Mouse (Mus musculus) right cerebral cortex, adult 2 months (tissue): ENCODE results near the gene Mien1.

Source experiments
- DNase-seq, 2 experiments: peaks; one replicate each; pipeline ENCODE4 v3.0.0; 2021 to 2022; ENCODE audit warnings: low spot score in 2 of 2

The Mien1 gene

DNA sequence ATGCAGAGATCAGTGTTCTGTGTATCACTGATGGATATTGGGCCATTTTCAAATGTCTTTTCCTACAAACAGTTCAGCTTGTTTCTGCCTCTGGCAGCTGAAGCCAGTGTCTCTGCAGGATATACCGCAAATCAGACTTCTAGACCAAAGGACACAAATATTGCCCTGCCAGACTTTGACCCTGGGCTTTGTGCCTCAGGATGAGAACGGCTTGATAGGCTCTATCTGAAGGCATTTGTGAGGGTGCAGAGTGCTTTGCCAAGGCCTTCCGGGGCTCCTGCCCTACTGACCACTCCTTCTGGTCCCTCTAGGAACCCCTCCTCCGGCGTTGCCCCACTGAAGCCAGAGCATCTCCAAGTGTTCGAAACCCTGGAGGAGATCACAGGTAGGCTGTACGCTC, 12.2 kb downstream of the Mien1 start:
- DNase-seq = no peak

GRCm38 (mm10) chr11:98418939-98419547, 19.7 kb downstream of the Mien1 start:
- no peak for DNase-seq

- no peak for DNase-seq
Measured at GRCm38 (mm10) chr11:98418273-98418672, 20.5 kb downstream of the Mien1 start.

DNA sequence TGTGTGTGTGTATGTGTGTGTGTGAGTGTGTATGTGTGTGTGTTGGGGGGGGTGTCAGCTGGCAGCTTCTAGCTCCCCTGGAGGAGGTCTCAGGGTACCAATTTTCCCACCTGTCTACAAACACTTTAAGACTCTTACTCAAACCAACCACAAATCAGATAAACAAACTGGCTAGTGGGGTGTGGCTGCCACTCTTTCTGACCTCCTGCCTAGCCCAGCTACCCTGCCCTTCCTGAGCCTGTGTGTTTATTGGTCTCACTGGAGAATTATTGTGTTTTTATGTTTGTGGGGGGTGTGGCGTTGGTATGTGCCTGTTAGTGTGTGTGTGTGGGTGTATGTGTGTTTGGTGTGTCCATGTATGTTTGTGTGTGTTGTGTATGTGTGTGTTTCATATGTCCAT, 21.7 kb downstream of the Mien1 start:
- no peak for DNase-seq

GRCm38 (mm10) chr11:98414162-98414561, 24.6 kb downstream of the Mien1 start:
- DNase-seq = no peak

GRCm38 (mm10) chr11:98413731-98414130, 25.1 kb downstream of the Mien1 start:
- DNase-seq = no peak

DNA sequence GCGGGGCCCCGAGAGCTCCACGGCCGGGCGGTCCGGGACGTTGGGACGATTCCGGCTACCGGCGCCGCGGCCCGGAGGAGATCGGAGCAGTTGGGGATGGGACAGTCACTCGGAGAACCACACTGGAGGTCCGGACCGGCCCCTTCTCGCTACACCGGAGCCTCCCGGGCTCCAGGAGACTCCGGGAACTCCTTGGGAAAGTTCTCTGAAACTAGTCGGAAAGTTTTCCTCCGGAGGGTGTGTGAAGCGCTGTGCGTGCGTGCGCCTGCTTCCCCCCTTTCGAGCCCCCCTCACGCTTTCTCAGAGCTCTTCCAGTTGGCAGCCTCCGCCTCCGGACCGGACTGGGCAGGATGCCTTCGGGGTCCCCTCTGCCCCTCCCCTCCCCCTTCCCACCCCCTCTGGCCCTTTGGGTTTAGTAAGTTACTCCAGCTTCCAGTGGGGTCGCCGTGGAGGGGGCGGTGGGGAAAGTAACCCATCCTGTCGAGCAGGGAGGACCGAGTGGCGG, 25.9 kb downstream of the Mien1 start:
- DNase-seq = no peak

DNA sequence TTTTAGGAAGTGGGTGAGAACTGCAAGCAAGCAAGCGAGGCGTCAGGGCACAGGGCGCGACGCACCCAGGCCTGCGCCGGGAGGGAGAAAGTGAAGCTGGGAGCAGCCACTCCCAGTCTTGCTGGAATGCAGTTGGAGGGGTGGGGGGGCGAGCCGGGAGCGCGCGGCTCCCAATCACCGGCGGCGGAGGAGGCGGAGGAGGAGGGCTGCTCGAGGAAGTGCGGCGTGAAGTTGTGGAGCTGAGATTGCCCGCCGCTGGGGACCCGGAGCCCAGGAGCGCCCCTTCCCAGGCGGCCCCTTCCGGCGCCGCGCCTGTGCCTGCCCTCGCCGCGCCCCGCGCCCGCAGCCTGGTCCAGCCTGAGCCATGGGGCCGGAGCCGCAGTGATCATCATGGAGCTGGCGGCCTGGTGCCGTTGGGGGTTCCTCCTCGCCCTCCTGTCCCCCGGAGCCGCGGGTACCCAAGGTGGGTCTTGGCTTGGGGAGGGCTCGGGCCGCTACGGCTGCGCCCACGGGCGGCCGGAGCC, 26.5 kb downstream of the Mien1 start, which contains the start of gene Erbb2:
Erbb2 (plus strand) TSS at position 198 of the 524 bp plus-strand sequence.
- no peak for DNase-seq

- DNase-seq = no peak
Measured at GRCm38 (mm10) chr11:98409341-98409822, 29.4 kb downstream of the Mien1 start.

GRCm38 (mm10) chr11:98408872-98409271, 29.9 kb downstream of the Mien1 start:
- DNase-seq = no peak

- no peak for DNase-seq
Measured at GRCm38 (mm10) chr11:98406621-98407020, 32.2 kb downstream of the Mien1 start.

DNA sequence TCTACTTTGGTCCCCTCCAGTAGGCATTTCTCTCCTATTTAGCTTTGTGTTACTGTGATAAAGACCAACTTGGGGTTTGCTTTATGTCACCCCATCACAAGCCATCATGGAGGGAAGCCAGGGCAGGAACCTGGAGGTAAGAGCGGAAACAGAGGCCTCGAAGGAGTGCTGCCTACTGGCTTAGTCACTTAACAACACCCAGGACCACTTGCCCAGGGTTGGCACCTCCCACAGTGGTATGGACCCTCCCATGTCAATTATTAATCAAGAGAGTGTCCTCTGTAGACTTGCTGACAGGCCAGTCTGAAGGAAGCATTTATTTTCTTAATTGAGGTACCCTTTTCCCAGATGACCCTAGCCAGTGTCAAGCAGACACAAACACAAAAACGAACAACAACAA, 38.0 kb downstream of the Mien1 start:
- DNase-seq = no peak

DNA sequence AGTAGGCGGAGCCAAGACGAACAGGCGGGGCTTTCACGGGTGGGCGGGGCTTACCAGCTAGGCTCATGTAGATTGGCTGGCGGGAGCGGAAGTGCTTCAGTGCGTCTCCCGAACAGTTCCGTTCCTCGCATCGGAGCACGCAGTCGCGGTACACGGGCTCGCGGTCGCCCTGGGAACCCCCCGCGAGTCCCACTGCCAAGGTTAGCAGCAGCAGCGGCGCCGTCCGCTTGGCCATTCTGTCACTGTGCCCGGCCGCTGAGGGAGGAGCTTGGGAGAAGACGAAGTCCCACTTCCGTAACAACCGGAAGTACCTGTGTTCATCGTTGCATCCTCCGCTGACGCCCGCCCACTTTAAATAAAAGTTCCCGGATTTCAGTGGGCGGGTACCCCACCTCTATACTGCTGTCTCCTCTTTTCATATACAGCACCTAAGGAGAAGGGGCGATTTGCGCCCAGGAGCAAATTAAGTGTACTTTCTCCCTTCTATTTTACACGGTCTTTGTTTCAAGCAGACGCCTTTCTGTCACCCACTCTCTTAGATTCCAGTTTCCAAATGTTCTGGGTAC, 38.5 kb downstream of the Mien1 start, which contains the start of gene Pgap3:
Pgap3 (minus strand) TSS at position 330 of the 566 bp plus-strand sequence.
- peak; percentile 85 to 89 for DNase-seq

DNA sequence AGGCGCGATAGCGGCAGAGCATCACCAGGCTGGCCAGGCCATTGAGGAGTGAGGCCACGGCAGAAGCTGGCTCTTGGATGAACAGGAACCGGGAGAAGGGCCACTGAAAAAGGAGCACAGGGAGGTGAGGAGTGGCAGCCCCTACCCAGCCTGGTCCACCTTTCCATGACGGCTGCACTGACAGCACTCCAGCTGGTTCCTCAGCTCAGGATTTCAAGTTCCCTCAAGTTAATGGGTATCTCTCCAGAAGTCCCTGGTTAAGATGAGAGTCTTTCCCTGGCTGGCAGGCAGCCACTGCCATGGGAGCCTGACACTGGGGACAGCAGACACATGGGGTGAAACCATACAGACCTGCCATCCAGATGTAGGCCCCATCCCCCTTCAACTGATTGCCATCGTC, 40.8 kb downstream of the Mien1 start:
- no peak for DNase-seq

GRCm38 (mm10) chr11:98395041-98395440, 43.8 kb downstream of the Mien1 start:
- DNase-seq = no peak

DNA sequence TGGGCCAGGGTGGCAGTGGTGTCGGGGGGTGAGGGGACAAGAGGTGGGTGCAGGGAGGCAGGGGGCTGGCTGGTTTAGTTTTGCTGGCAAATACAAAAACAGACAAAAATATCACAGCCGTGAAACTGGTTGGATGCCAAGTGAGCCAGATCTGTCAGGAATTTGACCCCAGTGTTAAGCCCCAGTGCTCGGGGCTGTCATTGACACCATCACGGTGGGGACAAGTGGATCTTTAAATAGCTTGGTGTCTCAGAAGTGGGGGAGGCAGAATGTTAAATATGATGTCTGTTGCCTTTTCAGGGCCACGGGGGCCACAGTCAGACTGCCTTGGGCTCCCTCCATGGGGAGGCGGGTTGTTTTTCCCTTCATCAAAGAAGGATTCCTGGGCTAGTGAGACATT, 44.5 kb downstream of the Mien1 start:
- DNase-seq = no peak

- no peak for DNase-seq
Measured at GRCm38 (mm10) chr11:98393317-98393716, 45.5 kb downstream of the Mien1 start.

DNA sequence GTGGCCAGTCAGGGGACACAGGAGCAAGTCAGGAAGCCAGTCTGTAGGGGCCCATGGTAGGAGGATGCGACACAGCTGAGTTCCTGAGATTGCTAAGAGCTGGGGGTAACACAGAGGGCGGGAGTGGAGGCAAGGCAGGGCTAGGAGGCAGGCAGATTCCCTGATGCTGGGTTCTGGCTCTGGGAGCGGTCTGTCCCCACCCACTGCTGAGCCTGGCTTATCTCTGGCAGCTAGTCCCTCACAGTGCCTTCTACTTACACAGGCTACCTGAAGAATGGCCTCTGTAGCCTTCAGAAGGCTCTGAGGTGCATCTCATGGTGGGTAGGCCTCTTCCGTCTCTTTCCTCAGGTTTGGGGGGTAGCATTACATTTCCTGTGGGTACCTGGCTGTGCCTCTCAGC, 46.1 kb downstream of the Mien1 start:
- no peak for DNase-seq

- DNase-seq = no peak
Measured at GRCm38 (mm10) chr11:98392034-98392433, 46.8 kb downstream of the Mien1 start.

DNA sequence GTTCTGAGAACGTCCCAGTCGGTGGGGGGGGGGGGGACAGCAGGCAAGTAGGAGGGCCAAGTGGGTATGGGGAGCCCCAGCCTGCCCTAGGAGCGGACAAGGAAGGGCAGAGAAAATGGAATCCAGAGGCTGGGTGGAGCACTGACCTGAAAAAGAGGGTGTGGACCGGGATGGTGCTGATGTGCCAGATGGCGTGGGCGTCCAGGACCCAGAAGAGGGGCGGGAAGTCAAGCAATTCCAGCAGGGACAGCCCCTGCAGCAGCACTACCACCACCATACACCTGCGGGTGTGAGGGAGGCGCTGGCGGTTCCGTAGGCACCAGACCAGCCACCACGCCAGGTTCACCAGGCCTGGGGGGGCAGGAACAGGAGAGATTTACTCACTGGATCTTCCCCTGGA, 48.6 kb downstream of the Mien1 start:
- no peak for DNase-seq

- DNase-seq = peak; percentile 74 to 77
Measured at GRCm38 (mm10) chr11:98389221-98389780, 49.5 kb downstream of the Mien1 start.

DNA sequence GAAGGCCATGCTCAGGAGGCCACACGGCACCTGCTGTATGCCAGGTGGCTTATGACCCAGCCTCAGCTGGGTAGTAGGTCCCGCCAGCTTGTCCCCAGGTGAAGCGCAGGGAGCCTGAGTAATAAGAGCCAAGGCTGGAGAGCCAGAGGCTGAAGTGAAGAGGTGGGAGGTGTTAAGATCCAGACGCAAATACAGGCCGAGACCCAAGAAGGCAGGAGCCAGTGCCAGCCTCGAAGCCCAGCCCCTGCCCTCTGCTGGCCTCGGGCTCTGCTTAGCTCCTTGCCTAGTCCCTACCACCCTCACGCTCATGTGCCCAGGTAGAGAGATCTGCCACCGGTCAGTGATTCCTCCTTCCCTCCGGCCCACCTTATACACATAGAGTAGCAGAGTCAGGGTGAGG, 50.5 kb downstream of the Mien1 start:
- DNase-seq = no peak
